Mouse (Mus musculus) right cerebral cortex, postnatal 14 days (tissue): ENCODE data around the gene Ccdc70.
A peak's percentile ranks its signal among the peaks of the same experiment; 100 is the strongest.
"Not testable (repeated sequence)": the region's sequence is repeated elsewhere in the genome, so short reads cannot be mapped to it uniquely, and the experiment has no call there.

Source experiments
- DNase-seq: peaks from one replicate; pipeline ENCODE4 v3.0.0; 2022

Gene Ccdc70

DNA sequence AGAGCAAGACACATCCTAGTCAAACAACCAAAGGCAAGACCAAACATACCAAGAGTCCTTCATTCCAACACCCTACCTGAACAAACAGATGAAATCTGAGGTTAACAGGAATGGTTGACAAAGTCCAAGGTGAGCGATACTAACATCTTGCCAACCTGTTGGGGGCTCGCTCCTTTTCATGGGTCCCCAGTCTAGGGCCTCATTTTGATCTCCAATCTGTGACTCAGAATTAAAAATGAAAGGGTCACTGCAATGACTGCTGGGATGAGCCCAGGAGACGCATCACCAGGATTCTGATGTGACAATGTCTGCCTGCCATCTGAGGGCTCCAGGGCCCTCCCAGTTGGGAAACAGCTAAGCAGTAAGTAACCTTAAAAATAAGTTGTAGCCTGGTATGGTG, at the start of gene Ccdc70:
Gene Ccdc70 (plus strand): TSS at position 301 of the 400 bp plus-strand sequence.
- DNase-seq, result no peak

DNA sequence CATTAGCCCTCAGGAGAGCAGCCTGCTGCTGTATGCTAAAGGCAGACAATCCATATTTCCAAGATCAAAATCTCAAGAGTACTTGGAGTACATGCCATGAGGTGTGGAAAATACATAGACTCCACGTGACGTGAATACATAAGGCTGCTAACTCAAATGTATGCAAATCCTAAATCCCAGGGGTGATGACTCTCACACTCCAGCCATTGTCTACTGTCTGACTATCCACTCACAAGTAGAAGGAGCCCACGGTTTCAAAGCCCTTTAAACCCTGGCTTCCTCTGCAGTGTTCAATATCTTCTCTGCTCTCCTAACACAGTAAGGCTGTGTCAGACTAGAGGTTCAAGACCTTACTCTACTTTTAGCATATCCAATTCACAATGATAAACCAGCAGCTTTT, 38.8 kb upstream of the Ccdc70 start:
- not testable (repeated sequence) for DNase-seq

DNA sequence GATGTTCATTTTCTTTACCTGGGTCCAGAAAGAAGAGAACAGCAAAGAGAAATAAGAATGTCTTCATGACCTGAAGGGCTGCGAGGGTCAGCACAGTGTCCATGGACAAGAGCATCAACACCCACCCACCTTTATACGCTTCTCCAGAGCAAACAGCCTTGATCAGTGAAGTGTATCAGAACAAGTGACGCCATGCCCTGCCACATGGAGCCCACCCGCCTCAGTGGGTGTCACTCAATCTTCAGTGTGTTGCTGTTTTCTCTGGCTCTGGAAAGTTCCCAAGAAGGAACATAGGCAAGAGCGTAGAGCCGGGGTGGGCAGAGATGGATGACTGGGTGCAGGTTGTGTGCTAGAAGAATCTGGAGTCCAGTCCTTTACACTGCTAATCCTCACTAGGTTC, 37.0 kb upstream of the Ccdc70 start, which contains the start of gene Defb15:
Gene Defb15 (minus strand): TSS at position 101 of the 400 bp plus-strand sequence.
- no peak for DNase-seq

DNA sequence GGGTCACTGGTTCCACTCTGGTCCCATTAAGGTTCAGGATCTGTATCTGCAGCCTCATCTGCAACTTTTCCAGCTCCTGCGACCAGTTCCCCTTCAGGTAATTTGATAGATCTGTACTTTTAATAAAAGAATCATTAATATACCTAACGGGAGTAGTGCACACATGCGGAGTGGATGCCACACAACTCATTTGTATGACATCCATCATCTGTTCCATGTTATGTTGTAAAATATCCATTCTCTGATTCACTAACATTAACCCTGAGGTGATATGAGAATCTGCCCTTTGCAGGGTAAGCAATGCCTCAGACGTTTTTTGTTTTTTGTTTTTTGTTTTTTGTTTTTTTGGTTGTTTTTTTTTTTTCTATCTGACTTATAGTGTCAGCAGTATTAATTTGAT, 31.5 kb upstream of the Ccdc70 start, which contains the start of gene Defb35:
Gene Defb35 (plus strand): TSS at position 301 of the 400 bp plus-strand sequence.
- not testable (repeated sequence) for DNase-seq

DNA sequence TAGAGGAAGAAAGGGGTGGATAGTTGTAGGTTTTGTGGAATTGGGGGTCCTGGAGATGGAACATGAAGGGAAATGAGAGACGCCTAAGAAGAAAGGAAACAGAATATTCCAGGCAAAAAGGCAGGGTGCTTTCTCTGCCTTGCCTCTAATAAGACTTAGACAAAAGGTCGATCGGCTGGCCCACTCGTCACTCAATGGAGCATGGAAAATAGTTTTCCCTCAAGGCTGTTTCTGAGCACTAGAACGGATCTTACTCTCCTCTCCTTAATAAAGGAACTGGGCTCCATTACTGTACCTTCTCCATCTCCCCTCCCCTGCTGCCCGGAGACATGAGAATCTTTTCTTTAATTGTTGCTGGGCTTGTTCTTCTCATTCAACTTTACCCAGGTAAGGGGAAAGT, 23.1 kb upstream of the Ccdc70 start, which contains the start of gene Defb13:
Gene Defb13 (plus strand): TSS at position 301 of the 400 bp plus-strand sequence.
- DNase-seq, result no peak

DNA sequence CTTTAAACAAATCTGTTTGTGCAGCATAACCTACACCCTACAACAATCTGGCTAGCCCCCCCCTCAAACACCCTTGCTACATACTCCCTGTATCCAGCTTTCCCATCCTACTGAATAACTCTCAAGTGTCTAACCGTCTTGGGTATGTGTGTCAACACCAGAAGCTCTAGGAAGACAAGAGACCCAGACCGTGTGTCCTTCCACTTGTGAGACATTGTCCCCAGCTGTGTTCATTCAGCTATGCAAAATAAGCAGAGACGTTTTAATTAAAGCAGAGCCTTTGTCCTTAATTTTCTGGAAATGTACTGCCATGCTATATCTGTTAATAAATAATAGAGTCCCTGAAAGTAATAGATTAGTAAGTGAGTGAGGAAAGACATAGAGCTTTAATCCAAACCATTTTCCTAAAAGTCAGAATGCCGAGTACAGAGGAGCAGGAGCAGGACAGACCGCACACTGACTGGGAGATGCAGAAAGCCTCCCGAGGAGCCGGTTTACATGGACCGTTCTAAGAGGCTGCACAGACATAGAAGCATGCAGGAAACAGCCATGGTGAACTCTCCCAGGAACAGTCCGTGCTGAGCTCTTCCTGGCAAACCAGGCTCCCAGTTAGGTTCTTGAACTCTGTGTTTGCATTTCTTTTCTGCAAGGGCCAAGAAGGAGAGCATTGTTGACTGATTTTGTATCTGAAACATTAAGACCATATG, 22.1 kb upstream of the Ccdc70 start:
- DNase-seq, result no peak

DNA sequence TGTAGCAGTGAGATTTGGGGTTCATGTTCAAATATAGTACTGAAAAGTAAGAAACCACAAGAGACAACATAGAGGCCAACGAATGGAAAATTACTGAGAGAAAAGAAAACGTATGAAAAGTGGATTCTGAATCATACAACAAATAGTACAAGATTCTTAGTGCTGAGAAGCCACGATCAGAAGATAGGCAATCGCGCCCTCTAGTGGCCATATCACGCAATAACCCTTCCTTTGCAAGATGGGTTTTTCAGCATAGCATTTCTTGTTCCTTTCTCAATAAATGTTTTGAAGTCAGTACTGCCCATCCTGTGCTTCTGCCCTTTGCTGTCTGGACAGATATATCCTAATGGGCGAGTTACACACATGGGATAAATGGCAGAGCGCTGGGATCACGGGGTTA, 14.3 kb upstream of the Ccdc70 start:
- DNase-seq, result peak; percentile 71

DNA sequence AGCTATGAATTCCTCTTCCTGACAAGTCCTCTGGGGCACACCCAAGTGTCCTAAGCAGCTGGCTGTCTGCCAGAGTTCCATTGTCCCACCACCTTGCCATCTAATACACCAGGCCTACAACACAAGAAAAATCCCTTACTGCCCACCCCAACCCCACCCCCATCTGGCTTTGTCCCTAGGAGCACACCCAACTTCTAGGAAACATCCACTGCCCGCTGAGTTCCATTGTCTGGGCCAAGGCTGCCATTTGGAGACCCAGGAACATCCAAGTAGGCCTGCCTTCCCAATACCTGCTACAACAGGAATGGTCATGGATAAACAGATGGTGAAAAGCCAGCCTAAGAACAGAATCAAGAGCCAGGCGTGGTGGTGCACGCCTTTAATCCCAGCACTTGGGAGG, 13.2 kb upstream of the Ccdc70 start:
- no peak for DNase-seq

DNA sequence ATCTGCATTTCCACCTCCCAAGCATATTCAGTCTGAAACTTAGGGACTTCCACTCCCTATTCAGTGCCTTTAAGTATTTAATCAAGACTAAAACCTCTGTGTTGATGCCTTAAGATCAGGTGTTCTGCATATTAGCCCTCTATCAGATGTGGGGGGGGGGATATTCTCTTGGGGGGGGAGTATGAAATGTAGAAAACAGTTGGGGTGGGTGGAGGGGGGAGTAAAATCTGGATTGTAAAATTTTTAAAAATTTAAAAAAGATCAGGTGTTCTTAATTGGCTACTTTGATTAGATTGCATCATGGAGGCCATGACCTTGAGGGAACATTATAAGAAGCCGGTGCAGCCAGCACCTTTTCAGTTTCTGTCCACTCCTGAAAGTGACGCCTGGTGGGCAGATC, 11.2 kb upstream of the Ccdc70 start, which contains the start of gene Fam90a1a:
Gene Fam90a1a (plus strand): TSS at position 301 of the 400 bp plus-strand sequence.
- no peak for DNase-seq

DNA sequence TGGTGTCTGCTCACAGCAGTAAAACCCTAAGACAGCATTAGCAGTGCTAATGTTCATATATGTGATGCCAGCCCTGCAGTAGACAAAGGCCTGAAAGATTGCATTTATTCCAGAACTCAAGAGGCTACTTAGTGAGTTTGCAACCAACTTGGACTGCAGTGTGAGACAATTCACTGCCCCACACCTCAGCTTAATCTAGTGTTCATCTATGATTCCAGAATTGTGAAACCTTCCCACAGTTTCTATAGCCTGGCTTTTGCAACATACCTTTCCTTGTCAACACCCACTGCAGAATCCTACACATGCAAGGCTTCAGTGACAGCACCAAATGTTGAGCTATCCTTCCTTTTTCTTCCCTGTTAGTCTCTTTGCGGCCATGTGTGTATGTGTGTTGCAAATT, 2.9 kb upstream of the Ccdc70 start:
- DNase-seq, result no peak

DNA sequence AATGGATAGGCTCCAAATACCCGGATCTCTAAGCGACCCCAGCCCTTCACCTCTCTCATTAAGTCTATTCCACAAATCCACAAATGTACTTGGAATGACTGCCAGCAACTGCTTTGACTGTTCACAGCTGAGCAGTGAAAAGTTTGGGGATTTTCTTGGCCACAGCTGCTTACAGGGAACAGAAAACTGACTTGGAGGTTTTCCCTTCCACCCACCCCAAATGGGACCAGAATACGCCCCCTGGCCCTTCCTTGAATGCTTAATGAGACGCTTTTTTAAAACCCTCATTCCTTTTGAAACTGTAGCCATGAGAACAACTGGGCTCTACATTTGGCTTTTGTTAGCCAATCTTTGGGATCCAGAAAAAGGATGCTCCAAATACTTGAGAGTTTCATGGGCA, 8.6 kb downstream of the Ccdc70 start:
- DNase-seq, result peak; percentile 10

DNA sequence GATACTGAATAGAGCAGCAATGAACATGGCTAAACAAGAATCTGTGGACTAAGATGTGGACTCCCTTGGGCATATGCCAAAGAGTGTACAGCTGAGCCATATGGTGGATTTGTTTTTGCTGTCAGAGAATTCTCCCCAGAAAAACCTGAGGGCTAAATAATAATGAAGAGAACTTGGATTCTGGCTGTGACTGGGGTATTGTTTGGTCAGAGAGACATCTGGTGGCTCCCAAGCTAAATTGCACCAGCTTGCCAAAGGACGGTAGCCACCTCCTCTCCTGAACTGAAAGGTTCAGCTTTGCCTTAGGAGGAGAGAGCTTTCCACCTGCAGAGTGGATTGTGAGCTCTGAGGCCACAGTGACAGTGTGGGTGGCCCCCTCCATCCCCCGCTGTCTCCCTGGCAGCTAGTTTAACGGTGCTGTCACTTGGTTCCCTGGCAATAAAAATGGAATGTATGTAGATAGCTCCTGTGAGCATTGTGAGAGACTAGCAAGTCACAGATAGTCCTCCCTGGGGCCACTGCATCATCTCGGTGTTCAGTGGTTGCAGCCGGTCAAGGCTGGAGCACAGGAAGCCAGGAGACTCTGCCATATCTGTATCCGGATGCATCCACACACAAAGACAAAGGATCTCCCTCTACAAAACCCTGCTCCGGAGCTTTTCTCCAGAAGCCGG, 12.2 kb downstream of the Ccdc70 start:
- DNase-seq, result no peak

DNA sequence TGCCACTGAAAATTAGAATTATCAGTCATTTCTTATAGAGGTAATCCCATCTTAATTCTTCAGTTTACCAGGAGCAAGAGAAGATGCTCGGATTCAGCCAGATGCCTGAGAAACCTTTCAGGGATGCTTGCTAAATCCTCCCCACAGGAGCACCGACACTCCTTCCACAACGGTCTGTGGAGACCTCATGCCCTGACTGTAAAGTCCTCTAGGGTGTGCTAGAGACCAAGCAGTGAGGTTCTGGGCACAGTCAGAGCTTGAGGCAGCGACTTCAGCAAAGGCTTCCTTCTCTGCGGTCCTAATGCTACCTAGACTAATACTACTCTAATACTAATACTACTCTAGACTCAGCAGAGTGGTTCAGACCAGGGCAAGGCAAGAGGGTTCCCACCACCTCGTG, 22.6 kb downstream of the Ccdc70 start:
- peak; percentile 55 for DNase-seq

DNA sequence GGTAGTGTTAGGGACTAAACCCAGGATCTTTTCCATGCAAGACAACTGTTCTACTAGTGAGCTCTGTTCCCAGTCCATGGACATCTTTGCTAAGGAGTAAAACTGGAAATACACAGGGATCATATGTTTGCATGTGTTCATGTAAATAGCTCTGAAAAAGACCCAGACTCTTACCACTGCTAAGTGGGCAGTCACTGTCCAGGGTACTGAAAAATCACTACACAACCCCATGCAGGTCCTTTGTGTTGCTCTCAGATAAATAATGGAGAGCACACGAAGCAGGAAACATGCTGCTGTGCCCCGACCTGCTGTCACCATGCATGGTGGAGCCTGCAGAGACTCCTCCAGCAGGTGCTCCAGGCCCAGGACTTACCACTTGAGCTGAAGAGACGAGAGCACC, 25.6 kb downstream of the Ccdc70 start:
- DNase-seq, result no peak

DNA sequence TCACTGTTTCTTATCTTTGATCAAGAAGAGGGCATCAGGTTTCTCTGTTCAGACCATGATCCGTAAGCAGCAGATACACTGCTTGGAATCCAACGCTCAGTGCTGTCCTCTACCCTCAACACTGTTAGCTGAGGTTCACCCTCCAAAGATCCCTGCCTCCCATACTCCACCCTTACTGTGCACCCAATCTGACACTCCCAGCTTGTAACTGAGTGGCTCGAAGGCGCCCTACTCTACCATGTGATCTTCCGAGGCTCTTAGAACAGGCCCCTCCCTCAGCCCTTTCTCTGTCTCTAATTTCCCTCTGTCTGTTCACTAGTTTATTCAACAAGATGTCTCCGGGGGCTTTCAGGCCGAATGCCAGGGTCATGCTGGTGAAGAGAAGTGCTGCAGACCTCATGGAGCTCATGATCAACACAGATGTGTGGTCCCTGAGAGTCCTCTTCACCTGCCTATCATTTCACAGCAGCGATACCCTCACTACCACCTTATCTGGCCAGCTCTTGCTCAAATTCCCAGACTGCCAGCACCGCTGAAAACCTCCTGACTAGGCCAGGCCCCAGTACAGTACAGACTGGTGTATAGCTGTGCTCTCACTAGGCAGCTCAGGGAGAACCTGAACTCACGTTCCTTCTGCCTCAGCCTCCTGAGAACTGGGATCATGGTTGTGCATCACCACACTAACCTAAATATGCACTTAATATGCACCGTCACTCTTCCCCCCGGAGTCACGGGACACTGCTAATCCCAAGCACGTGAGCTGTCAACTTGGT, 35.4 kb downstream of the Ccdc70 start:
- DNase-seq, result no peak

DNA sequence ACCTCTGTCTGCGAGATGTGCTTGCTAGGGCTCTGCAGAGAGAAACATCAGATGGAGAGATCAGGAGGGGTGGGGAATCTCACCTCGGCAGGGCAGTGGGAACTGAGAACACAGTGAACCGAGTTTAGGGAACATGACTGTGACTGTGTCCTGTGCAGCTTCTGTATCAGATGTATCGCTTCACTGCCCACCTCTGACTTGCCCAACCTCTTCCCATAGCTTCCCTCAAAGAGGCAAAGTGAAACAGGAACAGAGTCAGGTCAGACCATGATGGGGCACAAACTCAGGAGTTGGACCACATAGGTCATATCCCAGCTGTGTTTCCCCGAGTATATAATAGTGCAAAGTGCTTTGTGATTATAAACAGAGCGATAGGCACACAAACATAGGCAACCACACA, 36.8 kb downstream of the Ccdc70 start:
- no peak for DNase-seq

DNA sequence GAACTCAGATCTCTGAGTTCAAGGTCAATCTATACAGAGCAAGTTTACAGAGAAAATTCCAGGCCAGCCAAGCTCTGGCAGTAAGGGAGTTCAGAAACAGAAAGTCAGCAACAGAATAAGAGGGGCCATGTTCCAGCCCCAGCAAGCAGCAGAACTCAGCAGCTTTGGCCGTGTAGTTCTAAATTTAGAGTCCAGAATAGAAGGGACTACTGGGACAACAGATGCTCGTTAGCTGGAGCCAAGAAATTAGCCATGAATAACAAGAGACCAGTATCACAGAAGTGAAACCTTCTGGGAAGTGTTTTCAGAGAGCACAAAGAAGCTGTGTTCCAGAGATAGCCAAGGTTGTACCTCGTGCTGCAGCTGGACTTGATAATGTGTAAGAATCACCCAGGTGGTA, 39.8 kb downstream of the Ccdc70 start:
- DNase-seq, result no peak

DNA sequence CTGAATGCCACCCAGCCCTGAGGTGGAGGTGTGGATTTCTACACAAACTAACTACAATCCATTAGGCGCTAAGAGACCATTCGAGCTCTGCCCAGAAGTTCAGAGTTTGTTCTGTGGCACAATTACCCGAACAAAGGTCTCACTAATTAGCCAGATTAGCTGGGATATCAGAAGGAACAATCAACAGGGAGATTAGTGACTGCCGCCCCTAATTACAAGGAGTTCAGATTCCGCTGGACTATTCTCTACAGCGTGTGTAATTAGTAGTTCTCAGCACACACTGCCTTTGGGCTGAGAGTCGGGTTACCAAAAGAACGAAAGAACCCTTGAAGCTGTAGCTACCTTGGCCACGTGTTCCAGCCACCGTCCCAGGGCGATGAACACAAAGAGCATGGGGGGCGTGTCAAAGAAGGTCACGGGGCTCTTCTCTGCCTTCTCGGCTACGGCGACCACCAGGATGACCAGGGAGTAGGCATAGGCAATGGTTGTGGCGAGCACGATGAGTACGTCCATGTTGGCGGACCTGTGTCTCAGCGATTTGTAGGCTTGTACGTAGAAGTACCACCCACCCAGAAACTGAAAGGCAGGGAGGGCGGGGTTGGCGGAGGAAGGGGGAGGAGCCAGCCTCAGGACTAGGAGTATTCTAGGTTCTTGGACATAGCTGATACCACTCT, 43.6 kb downstream of the Ccdc70 start:
- no peak for DNase-seq

DNA sequence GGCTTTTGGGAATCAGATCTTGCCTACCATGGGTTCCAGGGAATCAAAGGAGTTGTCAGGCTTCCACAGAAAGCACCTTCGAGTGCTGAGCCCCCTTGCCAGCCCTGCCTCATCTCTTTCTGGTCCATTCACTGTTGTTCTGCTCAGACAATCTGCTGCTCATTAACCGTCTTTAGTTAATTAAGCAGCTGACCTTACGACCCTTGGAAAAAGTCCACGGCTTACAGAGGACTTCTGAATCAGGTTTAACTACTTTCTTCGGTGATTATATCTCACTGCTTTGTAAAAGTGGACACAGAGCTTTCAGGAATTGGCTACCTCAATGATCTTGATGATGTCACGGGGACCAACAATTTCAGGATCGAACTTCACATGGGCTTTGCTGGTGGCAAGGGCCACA, 48.2 kb downstream of the Ccdc70 start:
- DNase-seq, result no peak

DNA sequence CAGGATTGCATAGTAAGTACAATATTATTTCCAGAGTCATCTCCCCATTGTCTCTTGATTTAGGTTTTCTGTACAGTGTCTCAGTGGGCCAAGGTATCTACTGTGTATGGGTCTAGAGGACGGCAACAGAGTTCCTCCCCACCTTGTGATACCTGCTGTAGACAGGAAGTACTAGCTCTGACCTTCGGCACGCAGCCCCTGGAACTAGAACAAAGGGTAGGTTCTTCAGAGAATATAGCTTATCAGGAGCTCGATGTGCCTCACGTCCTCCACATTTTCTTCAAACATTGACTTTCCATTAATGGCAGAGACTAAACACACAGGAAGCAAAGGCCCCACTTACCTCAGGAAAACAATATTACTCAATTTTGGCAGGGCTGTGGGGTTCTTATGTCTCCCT, 49.9 kb downstream of the Ccdc70 start:
- no peak for DNase-seq

DNA sequence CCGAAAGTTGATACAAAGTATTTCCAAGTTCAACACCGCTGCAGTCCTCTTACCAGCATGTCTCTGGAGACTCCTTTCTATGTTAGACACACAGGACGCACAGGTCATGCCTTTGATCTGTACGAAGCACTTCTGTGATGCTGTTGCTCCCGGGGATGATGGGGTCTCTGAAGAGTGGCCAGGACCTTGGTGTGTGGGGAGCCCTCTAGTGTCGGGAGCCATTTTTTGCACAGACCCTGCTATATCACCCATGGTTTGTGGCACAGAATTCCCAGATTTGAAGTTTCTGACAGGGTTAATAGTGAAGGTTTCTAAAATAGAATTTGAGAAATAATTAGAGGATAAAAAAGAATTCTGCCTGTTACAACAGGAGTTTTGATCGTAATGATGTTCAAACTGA, 52.7 kb downstream of the Ccdc70 start:
- DNase-seq, result no peak
